Mouse (Mus musculus) layer of hippocampus, adult 11-12 months (tissue): Measurements from ENCODE around the gene Krtap22-2.
"Not testable (repeated sequence)": the region's sequence is repeated elsewhere in the genome, so short reads cannot be mapped to it uniquely, and the experiment has no call there.

Experiments used
- DNase-seq: peaks from one replicate; pipeline ENCODE4 v3.0.0; 2022; ENCODE audit warnings: low spot score

Krtap22-2 gene

DNA sequence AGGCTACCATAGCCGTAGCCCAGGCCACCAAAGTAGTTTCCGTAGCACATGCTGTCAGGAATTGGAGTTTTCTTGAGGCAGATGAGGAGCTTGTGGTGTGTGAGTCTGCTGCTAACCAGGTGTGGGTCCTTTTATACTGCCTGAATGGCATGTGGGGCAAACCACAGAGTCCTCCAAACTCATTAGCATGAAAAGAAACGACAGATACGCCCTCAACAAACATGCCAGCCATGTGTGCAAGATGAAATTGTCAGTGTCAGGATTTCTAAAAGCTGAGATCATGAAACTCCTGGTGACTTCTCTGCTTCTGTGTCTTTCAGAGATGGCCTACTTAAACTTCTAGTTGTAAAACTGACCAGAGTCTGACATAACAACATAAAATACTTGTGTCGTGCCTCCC lies at the start of gene Krtap22-2:
TSS of gene Krtap22-2 (minus strand) at position 101 of the 400 bp plus-strand sequence.
- DNase-seq: no peak

DNA sequence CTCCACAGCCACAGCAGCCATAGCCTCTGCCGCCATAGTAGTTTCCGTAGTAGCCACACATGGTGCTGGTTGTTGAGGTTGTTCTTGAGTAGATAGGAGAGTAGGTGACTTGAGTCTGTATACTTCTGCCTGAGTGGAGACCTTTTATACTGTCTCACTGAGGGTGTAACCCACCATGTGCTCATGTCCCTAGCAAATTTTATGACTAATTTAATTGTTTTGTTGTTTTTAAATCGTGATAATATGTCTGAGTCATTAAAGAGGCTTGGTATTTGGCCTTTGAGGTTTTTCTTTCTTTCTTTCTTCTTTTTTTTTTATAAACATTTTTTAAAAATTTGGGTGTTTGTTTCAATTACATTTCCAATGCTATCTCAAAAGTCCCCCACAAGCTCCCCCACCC lies 37.2 kb upstream of the Krtap22-2 start, which contains the start of gene Krtap6-5:
TSS of gene Krtap6-5 (minus strand) at position 101 of the 400 bp plus-strand sequence.
- no peak for DNase-seq

DNA sequence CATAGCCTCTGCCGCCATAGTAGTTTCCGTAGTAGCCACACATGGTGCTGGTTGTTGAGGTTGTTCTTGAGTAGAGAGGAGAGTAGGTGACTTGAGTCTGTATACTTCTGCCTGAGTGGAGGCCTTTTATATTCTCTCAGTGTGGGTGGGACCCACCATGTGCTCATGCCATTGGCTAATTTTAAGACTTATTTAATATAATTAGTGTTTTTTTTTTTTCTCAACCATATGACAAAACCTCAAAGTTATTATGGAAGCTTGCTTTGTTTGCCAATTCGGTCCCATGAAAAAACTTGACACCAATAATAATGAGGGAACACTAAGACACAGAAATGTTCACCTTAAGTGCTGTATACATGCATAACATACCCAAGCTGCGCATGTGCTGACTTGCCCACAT lies 30.8 kb upstream of the Krtap22-2 start, which contains the start of gene Gm10228:
TSS of gene Gm10228 (minus strand) at position 101 of the 400 bp plus-strand sequence.
- not testable (repeated sequence) for DNase-seq

DNA sequence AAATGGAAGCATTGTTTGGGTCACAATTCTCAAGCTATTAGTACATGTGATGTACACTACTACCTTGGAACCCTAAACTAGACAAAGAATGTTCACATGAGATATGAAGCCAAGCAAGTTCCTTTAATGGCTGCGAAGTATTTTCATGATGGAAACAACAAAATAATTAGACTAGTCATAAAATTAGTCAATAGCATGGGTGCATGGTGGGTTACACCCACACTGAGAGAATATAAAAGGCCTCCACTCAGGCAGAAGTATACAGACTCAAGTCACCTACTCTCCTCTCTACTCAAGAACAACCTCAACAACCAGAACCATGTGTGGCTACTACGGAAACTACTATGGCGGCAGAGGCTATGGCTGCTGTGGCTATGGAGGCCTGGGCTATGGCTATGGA lies 20.8 kb upstream of the Krtap22-2 start, which contains the start of gene Krtap6-1:
TSS of gene Krtap6-1 (plus strand) at position 301 of the 400 bp plus-strand sequence.
- not testable (repeated sequence) for DNase-seq

DNA sequence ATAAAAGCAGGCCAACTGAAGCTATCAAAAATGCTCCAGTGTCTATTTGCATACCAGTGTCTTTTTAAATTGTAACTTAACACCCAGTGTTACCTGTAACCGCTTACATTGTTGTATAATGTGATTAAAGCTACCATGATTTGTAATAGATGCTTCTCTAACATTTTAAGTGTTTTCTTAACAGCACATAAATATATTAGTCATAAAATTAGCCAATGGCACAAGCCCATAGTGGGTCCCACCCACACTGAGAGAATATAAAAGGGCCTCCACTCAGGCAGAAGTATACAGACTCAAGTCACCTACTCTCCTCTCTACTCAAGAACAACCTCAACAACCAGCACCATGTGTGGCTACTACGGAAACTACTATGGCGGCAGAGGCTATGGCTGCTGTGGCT lies 4.4 kb upstream of the Krtap22-2 start, which contains the start of gene Gm10229:
TSS of gene Gm10229 (plus strand) at position 301 of the 400 bp plus-strand sequence.
- not testable (repeated sequence) for DNase-seq

DNA sequence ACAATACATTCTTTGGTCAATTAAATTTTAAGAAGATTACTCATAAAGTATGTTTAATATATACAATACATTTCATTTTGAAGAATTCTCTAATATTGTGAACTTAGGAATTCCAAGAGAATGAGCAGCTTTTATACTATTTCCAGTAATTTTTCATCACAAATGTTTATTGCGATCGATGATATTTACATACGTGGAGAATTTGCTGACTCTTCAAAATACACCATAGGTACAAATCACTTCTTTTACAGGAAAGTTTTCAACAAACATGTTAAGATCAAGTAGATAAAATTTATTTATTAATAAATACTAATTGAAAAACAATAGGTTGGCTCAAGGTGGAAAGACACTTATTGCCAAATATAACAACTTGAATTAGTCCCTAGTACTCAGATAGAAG lies 3.4 kb upstream of the Krtap22-2 start:
- DNase-seq: no peak

DNA sequence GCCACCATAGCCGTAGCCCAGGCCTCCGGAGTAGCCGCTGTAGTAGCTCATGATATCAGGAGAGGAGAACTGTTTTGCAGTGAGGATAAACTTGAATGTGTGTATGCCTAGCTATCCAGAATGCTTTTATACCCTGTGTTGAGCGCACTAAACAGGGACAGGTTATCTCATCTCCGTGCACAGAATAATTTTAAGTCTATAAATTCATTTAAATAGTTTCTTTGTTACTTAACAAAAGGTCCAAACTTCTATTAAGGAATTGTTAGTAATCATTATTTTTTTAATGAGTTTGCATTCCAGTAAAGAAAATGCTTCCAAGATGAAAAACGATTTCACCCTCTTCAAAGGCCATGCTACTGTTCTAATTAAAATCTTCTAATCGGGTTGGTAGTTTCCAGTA lies 47.8 kb downstream of the Krtap22-2 start, which contains the start of gene Krtap16-3:
TSS of gene Krtap16-3 (minus strand) at position 101 of the 400 bp plus-strand sequence.
- no peak for DNase-seq
